Mouse (Mus musculus): ENCODE results near the gene Ttc28.

The Ttc28 gene

GRCm38 (mm10) chr5:111050135-111050534 lies 170.5 kb downstream of the Ttc28 start:
- DNase-seq (ENCODE audit: low spot score in 2 of 2): no peak

GRCm38 (mm10) chr5:111054380-111054779 lies 174.8 kb downstream of the Ttc28 start:
- DNase-seq (ENCODE audit: low spot score in 2 of 2): no peak

GRCm38 (mm10) chr5:111054848-111055428 lies 175.3 kb downstream of the Ttc28 start:
- no peak for DNase-seq (ENCODE audit: low spot score in 2 of 2)

GRCm38 (mm10) chr5:111055507-111055906 lies 175.9 kb downstream of the Ttc28 start:
- no peak for DNase-seq (ENCODE audit: low spot score in 2 of 2)

- no peak for DNase-seq (ENCODE audit: low spot score in 2 of 2)
Observed at GRCm38 (mm10) chr5:111057084-111057483, 177.5 kb downstream of the Ttc28 start.

- DNase-seq (ENCODE audit: low spot score in 2 of 2): no peak
Observed at GRCm38 (mm10) chr5:111058401-111059139, 179.0 kb downstream of the Ttc28 start.

- DNase-seq (ENCODE audit: low spot score in 2 of 2): no peak
Observed at GRCm38 (mm10) chr5:111059140-111059921, 179.7 kb downstream of the Ttc28 start.

GRCm38 (mm10) chr5:111060246-111060745 lies 180.7 kb downstream of the Ttc28 start:
- no peak for DNase-seq (ENCODE audit: low spot score in 2 of 2)

GRCm38 (mm10) chr5:111063155-111063554 lies 183.6 kb downstream of the Ttc28 start:
- DNase-seq (ENCODE audit: low spot score in 2 of 2): no peak

- DNase-seq (ENCODE audit: low spot score in 2 of 2): no peak
Observed at GRCm38 (mm10) chr5:111063991-111064390, 184.4 kb downstream of the Ttc28 start.

- DNase-seq (ENCODE audit: low spot score in 2 of 2): no peak
Observed at GRCm38 (mm10) chr5:111065770-111066169, 186.2 kb downstream of the Ttc28 start.

- no peak for DNase-seq (ENCODE audit: low spot score in 2 of 2)
Observed at GRCm38 (mm10) chr5:111069503-111069902, 189.9 kb downstream of the Ttc28 start.

- no peak for DNase-seq (ENCODE audit: low spot score in 2 of 2)
Observed at GRCm38 (mm10) chr5:111069931-111070330, 190.3 kb downstream of the Ttc28 start.

- no peak for DNase-seq (ENCODE audit: low spot score in 2 of 2)
Observed at GRCm38 (mm10) chr5:111070361-111070760, 190.8 kb downstream of the Ttc28 start.

GRCm38 (mm10) chr5:111073316-111073736 lies 193.7 kb downstream of the Ttc28 start:
- DNase-seq (ENCODE audit: low spot score in 2 of 2): no peak

- no peak for DNase-seq (ENCODE audit: low spot score in 2 of 2)
Observed at GRCm38 (mm10) chr5:111074050-111074449, 194.4 kb downstream of the Ttc28 start.

GRCm38 (mm10) chr5:111075841-111076240 lies 196.2 kb downstream of the Ttc28 start:
- no peak for DNase-seq (ENCODE audit: low spot score in 2 of 2)

- no peak for DNase-seq (ENCODE audit: low spot score in 2 of 2)
Observed at GRCm38 (mm10) chr5:111077261-111077660, 197.7 kb downstream of the Ttc28 start.

GRCm38 (mm10) chr5:111080601-111081000 lies 201.0 kb downstream of the Ttc28 start:
- no peak for DNase-seq (ENCODE audit: low spot score in 2 of 2)

- DNase-seq (ENCODE audit: low spot score in 2 of 2): no peak
Observed at GRCm38 (mm10) chr5:111085849-111086248, 206.2 kb downstream of the Ttc28 start.

- DNase-seq (ENCODE audit: low spot score in 2 of 2): no peak
Observed at GRCm38 (mm10) chr5:111096750-111097149, 217.1 kb downstream of the Ttc28 start.
